Mouse (Mus musculus): ENCODE measurements around the gene Timm29. TPM values are rescaled to one million over a fixed set of nuclear protein-coding genes. Genes with fewer than 3 reads are reported as not detected.

The Timm29 gene
- total and polyA plus RNA-seq, 2 experiments from 2014 or later: 61.8 to 74.6 TPM

DNA sequence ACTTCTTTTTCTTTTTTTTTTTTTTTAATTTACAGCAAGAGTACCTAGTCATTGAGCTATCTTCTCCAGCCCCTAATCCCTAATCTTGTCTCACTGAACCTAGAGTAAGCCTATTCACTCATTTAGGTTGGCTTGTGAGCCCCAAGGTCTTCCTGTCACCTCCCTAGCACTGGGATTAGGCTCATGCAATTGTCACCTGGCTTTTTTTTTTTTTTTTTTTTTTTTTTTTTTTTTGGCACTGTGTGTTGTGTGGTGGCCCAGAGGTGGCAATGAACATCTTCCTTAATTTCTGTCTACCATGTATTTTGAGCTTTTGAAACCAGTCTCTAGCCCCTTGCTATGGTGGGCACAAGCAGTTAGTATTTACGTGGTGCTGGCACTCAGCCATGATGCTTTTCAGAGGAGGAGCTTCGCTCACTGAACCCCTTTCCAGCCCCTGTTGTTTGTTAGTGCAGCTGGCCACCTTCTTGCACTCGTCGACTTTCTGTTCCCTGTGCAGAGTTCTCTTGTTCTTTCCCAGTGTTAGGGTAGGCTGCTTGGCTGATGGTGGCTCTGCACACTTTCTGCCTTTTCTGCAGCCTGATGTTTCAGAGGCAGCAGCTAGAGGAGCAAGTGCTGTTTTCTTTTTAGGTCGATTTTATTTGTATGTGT lies 34.7 kb downstream of the Timm29 start:
- no peaks in the 10 kb centered on the region for H3K27me3 ChIP-seq (ENCODE audit: insufficient read depth, low read length)
- DNase-seq (ENCODE audit: low spot score): peak; percentile 8
- no peak overlapping the region for H3K9ac ChIP-seq (replicated peaks; ENCODE audit: low read length, poor library complexity, severe bottlenecking)
- H3K4me3 ChIP-seq (ENCODE audit: low read depth, low read length): no peak overlapping the region
- no peaks in the 10 kb centered on the region for H3K4me1 ChIP-seq (ENCODE audit: insufficient read depth, low read length)
- TF ChIP-seq CTCF (IDR thresholded peaks at IDR 0.05): no peak
- no peaks in the 10 kb centered on the region for H3K36me3 ChIP-seq (ENCODE audit: insufficient read depth, low read length)
- ATAC-seq (ENCODE audit: low FRiP score): no peak
- H3K4me2 ChIP-seq (ENCODE audit: low read depth, low read length, poor library complexity, severe bottlenecking): no peak overlapping the region
- no peaks in the 10 kb centered on the region for H3K9me3 ChIP-seq (ENCODE audit: low read length)
- 0 out of 2 replicates have a peak overlapping the region, but pooled peaks have one; percentile 38 for H3K27ac ChIP-seq (ENCODE audit: low read depth, low read length)
- WGBS: 64% methylated on average over 5 of the region's 5 CpGs

DNA sequence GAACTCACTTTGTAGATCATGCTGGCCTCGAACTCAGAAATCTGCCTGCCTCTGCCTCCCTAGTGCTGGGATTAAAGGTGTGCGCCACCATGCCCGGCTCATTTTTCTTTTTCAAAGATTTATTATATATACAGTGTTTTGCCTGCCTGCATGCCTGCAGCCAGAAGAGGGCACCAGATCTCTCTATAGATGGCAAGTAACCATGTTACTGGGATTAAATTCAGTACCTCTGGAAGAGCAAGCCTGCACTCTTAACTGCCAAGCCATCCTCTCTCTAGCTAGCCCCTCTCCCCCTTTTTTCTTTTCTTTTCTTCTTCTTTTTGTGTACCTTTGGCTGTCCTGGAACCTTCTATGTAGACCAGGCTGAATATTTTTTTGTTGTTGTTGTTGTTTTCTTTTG lies 38.2 kb downstream of the Timm29 start:
- 75% methylated on average over 3 of the region's 3 CpGs for WGBS
- peaks cover 29% of the 10 kb centered on the region for H3K36me3 ChIP-seq (ENCODE audit: insufficient read depth, low read length)
- no peaks in the 10 kb centered on the region for H3K4me1 ChIP-seq (ENCODE audit: insufficient read depth, low read length)
- no peak overlapping the region for H3K4me3 ChIP-seq (ENCODE audit: low read depth, low read length)
- H3K9ac ChIP-seq (replicated peaks; ENCODE audit: low read length, poor library complexity, severe bottlenecking): no peak overlapping the region
- H3K27me3 ChIP-seq (ENCODE audit: insufficient read depth, low read length): no peaks in the 10 kb centered on the region
- peak; percentile 69 for TF ChIP-seq CTCF (IDR thresholded peaks at IDR 0.05)
- no peak overlapping the region for H3K27ac ChIP-seq (ENCODE audit: low read depth, low read length)
- no peak overlapping the region for H3K4me2 ChIP-seq (ENCODE audit: low read depth, low read length, poor library complexity, severe bottlenecking)
- no peak for ATAC-seq (ENCODE audit: low FRiP score)
- peak; percentile 28 for DNase-seq (ENCODE audit: low spot score)
- H3K9me3 ChIP-seq (ENCODE audit: low read length): no peaks in the 10 kb centered on the region

DNA sequence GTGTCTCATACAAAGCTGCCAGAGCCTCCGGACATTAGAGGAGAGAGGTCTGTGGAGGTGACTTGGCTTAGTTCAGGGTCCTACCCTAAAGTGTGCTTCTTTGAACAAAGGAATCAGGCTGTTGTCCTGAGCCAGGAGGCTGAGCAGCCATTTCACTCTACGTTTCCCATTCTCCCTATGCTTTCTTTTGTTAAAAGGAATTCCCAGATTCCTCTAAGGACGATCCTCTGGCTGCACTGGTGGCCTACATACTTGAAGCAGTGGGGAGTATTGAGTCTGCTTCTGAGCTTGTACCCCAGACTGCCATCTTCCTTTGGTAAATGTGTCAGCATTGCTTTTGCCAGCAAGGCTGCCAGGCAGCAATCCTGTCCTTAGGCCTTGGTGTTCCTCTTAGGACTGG lies 40.6 kb downstream of the Timm29 start:
- H3K4me1 ChIP-seq (ENCODE audit: insufficient read depth, low read length): no peaks in the 10 kb centered on the region
- no peaks in the 10 kb centered on the region for H3K27me3 ChIP-seq (ENCODE audit: insufficient read depth, low read length)
- H3K4me3 ChIP-seq (ENCODE audit: low read depth, low read length): no peak overlapping the region
- no peaks in the 10 kb centered on the region for H3K9me3 ChIP-seq (ENCODE audit: low read length)
- no peak overlapping the region for H3K4me2 ChIP-seq (ENCODE audit: low read depth, low read length, poor library complexity, severe bottlenecking)
- H3K9ac ChIP-seq (replicated peaks; ENCODE audit: low read length, poor library complexity, severe bottlenecking): 0 out of 2 replicates have a peak overlapping the region, but pooled peaks have one; percentile 13
- 63% methylated on average over 3 of the region's 3 CpGs for WGBS
- DNase-seq (ENCODE audit: low spot score) (no peak), ATAC-seq (ENCODE audit: low FRiP score) (no peak)
- no peak for TF ChIP-seq CTCF (IDR thresholded peaks at IDR 0.05)
- H3K27ac ChIP-seq (ENCODE audit: low read depth, low read length): no peak overlapping the region
- peaks cover 53% of the 10 kb centered on the region for H3K36me3 ChIP-seq (ENCODE audit: insufficient read depth, low read length)

DNA sequence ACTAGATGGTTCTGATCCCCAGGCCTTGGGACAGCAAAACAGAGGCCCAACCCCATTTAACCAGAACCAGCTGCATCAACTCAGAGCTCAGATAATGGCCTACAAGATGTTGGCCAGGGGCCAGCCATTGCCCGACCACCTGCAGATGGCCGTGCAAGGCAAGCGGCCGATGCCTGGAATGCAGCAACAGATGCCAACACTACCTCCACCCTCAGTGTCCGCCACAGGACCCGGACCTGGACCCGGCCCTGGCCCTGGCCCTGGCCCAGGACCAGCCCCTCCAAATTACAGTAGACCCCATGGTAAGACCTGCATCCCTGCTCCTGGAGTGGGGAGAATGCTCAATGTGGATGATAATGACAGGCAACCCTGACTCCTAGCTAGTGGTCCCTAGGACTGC lies 43.1 kb downstream of the Timm29 start:
- no peak for TF ChIP-seq CTCF (IDR thresholded peaks at IDR 0.05)
- Histone ChIP-seq H3K4me3 (ENCODE audit: low read depth, low read length) (no peak overlapping the region), H3K27me3 (ENCODE audit: insufficient read depth, low read length) (no peaks in the 10 kb centered on the region), H3K4me1 (ENCODE audit: insufficient read depth, low read length) (no peaks in the 10 kb centered on the region), H3K9me3 (ENCODE audit: low read length) (no peaks in the 10 kb centered on the region), H3K4me2 (ENCODE audit: low read depth, low read length, poor library complexity, severe bottlenecking) (no peak overlapping the region), H3K9ac (replicated peaks; ENCODE audit: low read length, poor library complexity, severe bottlenecking) (no peak overlapping the region), H3K36me3 (ENCODE audit: insufficient read depth, low read length) (peaks cover 75% of the 10 kb centered on the region), H3K27ac (ENCODE audit: low read depth, low read length) (no peak overlapping the region)
- 75% methylated on average over 7 of the region's 7 CpGs for WGBS
- ATAC-seq (ENCODE audit: low FRiP score) (no peak), DNase-seq (ENCODE audit: low spot score) (peak; percentile 34)

DNA sequence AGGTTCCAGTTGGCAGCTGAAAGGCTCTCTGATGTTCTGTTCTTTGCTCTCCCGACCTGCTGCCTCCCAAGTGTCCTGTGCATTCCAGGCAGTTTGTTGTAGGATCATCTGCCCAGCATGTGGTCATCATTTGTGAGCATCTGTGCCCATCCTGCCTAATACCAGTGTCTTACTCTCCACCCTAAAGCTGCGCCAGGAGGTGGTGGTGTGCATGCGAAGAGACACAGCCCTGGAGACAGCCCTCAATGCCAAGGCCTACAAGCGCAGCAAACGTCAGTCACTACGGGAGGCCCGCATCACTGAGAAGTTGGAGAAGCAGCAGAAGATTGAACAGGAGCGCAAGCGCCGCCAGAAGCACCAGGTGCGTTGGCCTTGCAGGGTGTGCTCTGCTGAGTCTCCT lies 46.5 kb downstream of the Timm29 start:
- ATAC-seq (ENCODE audit: low FRiP score) (no peak), DNase-seq (ENCODE audit: low spot score) (no peak)
- no peaks in the 10 kb centered on the region for H3K27me3 ChIP-seq (ENCODE audit: insufficient read depth, low read length)
- WGBS: 93% methylated on average over 11 of the region's 11 CpGs
- H3K9me3 ChIP-seq (ENCODE audit: low read length): no peaks in the 10 kb centered on the region
- H3K27ac ChIP-seq (ENCODE audit: low read depth, low read length): no peak overlapping the region
- H3K4me1 ChIP-seq (ENCODE audit: insufficient read depth, low read length): no peaks in the 10 kb centered on the region
- H3K36me3 ChIP-seq (ENCODE audit: insufficient read depth, low read length): peaks cover 88% of the 10 kb centered on the region
- no peak overlapping the region for H3K4me2 ChIP-seq (ENCODE audit: low read depth, low read length, poor library complexity, severe bottlenecking)
- H3K9ac ChIP-seq (replicated peaks; ENCODE audit: low read length, poor library complexity, severe bottlenecking): no peak overlapping the region
- TF ChIP-seq CTCF (IDR thresholded peaks at IDR 0.05): no peak
- H3K4me3 ChIP-seq (ENCODE audit: low read depth, low read length): no peak overlapping the region

MicroRNAs encoded within 50 kb of the gene (microRNA counts, 519-probe panel; counts per million panel counts)
- microRNA mmu-miR-1946b: 528 counts per million, percentile 58 among the panel's probes with 10 or more counts

Small RNAs within 50 kb of the gene (microRNA-seq; reads per million reads assigned to microRNA genes)
- gene Mir1946b (ENCODE audit: borderline number of aligned reads): not detected

Other genes with a start within 250 kb of the Timm29 start
- 105 and 114 TPM in 2 replicates for gene Ilf3, start 224.9 kb upstream of the Timm29 start, total RNA-seq (2014; rRNA removed)
- gene Ilf3, start 224.9 kb upstream of the Timm29 start, polyA plus RNA-seq (2015; fragmentation: Nextera tagmentation; extraction: Ambion mirVana): 198 and 201 TPM in 2 replicates
- 37.3 and 41.0 TPM in 2 replicates for gene Qtrt1, start 180.9 kb upstream of the Timm29 start, total RNA-seq (2014; rRNA removed)
- 42.0 and 42.7 TPM in 2 replicates for gene Qtrt1, start 180.9 kb upstream of the Timm29 start, polyA plus RNA-seq (2015; fragmentation: Nextera tagmentation; extraction: Ambion mirVana)
- 67.8 and 69.2 TPM in 2 replicates for gene Dnm2, start 167.8 kb upstream of the Timm29 start, total RNA-seq (2014; rRNA removed)
- gene Dnm2, start 167.8 kb upstream of the Timm29 start, polyA plus RNA-seq (2015; fragmentation: Nextera tagmentation; extraction: Ambion mirVana): 52.8 and 59.2 TPM in 2 replicates
- 42.5 and 46.0 TPM in 2 replicates for gene Tmed1, start 82.5 kb upstream of the Timm29 start, total RNA-seq (2014; rRNA removed)
- gene Tmed1, start 82.5 kb upstream of the Timm29 start, polyA plus RNA-seq (2015; fragmentation: Nextera tagmentation; extraction: Ambion mirVana): 51.1 and 64.7 TPM in 2 replicates
- gene AB124611, start 66.5 kb upstream of the Timm29 start, total RNA-seq (2014; rRNA removed): 1.4 and 1.7 TPM in 2 replicates
- 0.68 and 0.98 TPM in 2 replicates for gene AB124611, start 66.5 kb upstream of the Timm29 start, polyA plus RNA-seq (2015; fragmentation: Nextera tagmentation; extraction: Ambion mirVana)
- 85.3 and 97.4 TPM in 2 replicates for gene Carm1, start 45.8 kb upstream of the Timm29 start, total RNA-seq (2014; rRNA removed)
- 23.0 and 27.3 TPM in 2 replicates for gene Carm1, start 45.8 kb upstream of the Timm29 start, polyA plus RNA-seq (2015; fragmentation: Nextera tagmentation; extraction: Ambion mirVana)
- gene Yipf2, start 106 bp downstream of the Timm29 start, total RNA-seq (2014; rRNA removed): 19.1 and 21.7 TPM in 2 replicates
- 17.0 and 19.5 TPM in 2 replicates for gene Yipf2, start 106 bp downstream of the Timm29 start, polyA plus RNA-seq (2015; fragmentation: Nextera tagmentation; extraction: Ambion mirVana)
- gene Smarca4, start 23.4 kb downstream of the Timm29 start, total RNA-seq (2014; rRNA removed): 173 and 195 TPM in 2 replicates
- gene Smarca4, start 23.4 kb downstream of the Timm29 start, polyA plus RNA-seq (2015; fragmentation: Nextera tagmentation; extraction: Ambion mirVana): 80.8 and 84.9 TPM in 2 replicates
- 16.7 and 27.7 TPM in 2 replicates for gene Ldlr, start 130.8 kb downstream of the Timm29 start, total RNA-seq (2014; rRNA removed)
- gene Ldlr, start 130.8 kb downstream of the Timm29 start, polyA plus RNA-seq (2015; fragmentation: Nextera tagmentation; extraction: Ambion mirVana): 9.6 and 10.3 TPM in 2 replicates
- 5.5 and 6.6 TPM in 2 replicates for gene Spc24, start 167.6 kb downstream of the Timm29 start, total RNA-seq (2014; rRNA removed)
- gene Spc24, start 167.6 kb downstream of the Timm29 start, polyA plus RNA-seq (2015; fragmentation: Nextera tagmentation; extraction: Ambion mirVana): 6.3 and 8.2 TPM in 2 replicates
- gene Kank2, start 206.0 kb downstream of the Timm29 start, total RNA-seq (2014; rRNA removed): 14.9 and 15.2 TPM in 2 replicates
- gene Kank2, start 206.0 kb downstream of the Timm29 start, polyA plus RNA-seq (2015; fragmentation: Nextera tagmentation; extraction: Ambion mirVana): 2.9 TPM in 2 replicates
- gene Angptl8, start 242.8 kb downstream of the Timm29 start, total RNA-seq (2014; rRNA removed): not detected in 2 replicates
- gene Angptl8, start 242.8 kb downstream of the Timm29 start, polyA plus RNA-seq (2015; fragmentation: Nextera tagmentation; extraction: Ambion mirVana): 0.20 and 0.48 TPM in 2 replicates